Mouse (Mus musculus) MEL (cell line): Measurements from ENCODE around the gene Btk. TPM values are rescaled to one million over a fixed set of nuclear protein-coding genes. Genes with fewer than 3 reads are reported as not detected.

Experiments
- DNase-seq: peaks from one replicate; pipeline ENCODE4 v3.0.0; 2011; ENCODE audit warnings: low read depth, low spot score
- H3K27ac ChIP-seq: 2 replicates; pipeline ENCODE4 v1.5.1; 2012; ENCODE audit warnings: low read depth, mild to moderate bottlenecking, control low read depth, low read length, moderate library complexity; ENCODE audit not compliant: control insufficient read depth
- H3K27me3 ChIP-seq, 2 experiments: fragments of 150-350 bp in 1 of 2; sonication (generic) in 1 of 2; 2 replicates each; pipeline ENCODE4 v1.6.1; 2012; ENCODE audit warnings: low read length in 2 of 2, mild to moderate bottlenecking in 2 of 2, improper control_type of control experiment in 1 of 2, moderate library complexity in 1 of 2; ENCODE audit not compliant: insufficient read depth in 2 of 2, control insufficient read depth in 1 of 2
- H3K36me3 ChIP-seq, 2 experiments: 2 replicates each; pipeline ENCODE4 v1.6.1; 2012 to 2014; ENCODE audit warnings: low read length in 2 of 2, improper control_type of control experiment in 1 of 2, inconsistent platforms in 1 of 2, mild to moderate bottlenecking in 1 of 2; ENCODE audit not compliant: insufficient read depth in 2 of 2, control insufficient read depth in 1 of 2
- H3K4me1 ChIP-seq, 2 experiments: fragments of 150-350 bp in 1 of 2; sonication (generic) in 1 of 2; 2 replicates each; pipeline ENCODE4 v1.6.1; 2012; ENCODE audit warnings: low read length in 2 of 2, improper control_type of control experiment in 1 of 2, mild to moderate bottlenecking in 1 of 2; ENCODE audit not compliant: insufficient read depth in 2 of 2, control insufficient read depth in 1 of 2
- H3K4me3 ChIP-seq, 2 experiments: fragments of 150-350 bp in 1 of 2; sonication (generic) in 1 of 2; 2 replicates each; pipeline ENCODE4 v1.5.1; 2012; ENCODE audit warnings: low read depth in 2 of 2, low read length in 2 of 2, mild to moderate bottlenecking in 2 of 2, moderate library complexity in 2 of 2, control low read depth in 1 of 2, improper control_type of control experiment in 1 of 2; ENCODE audit not compliant: control insufficient read depth in 1 of 2, insufficient read depth in 1 of 2
- H3K79me2 ChIP-seq: 2 replicates; pipeline ENCODE4 v1.6.1; 2012; ENCODE audit warnings: mild to moderate bottlenecking, low read length, moderate library complexity; ENCODE audit not compliant: control insufficient read depth, poor library complexity, insufficient read depth
- H3K9ac ChIP-seq: 2 replicates; pipeline ENCODE4 v1.6.1; 2012; ENCODE audit warnings: low read depth, mild to moderate bottlenecking, control low read depth, low read length, moderate library complexity; ENCODE audit not compliant: control insufficient read depth, poor library complexity, severe bottlenecking
- H3K9me3 ChIP-seq: fragments of 150-350 bp; sonication (generic); replicated peaks from 2 replicates; pipeline ENCODE4 v1.6.1; 2012; ENCODE audit warnings: mild to moderate bottlenecking, low read length, improper control_type of control experiment, moderate library complexity; ENCODE audit not compliant: insufficient read depth
- CHD1 ChIP-seq: IDR thresholded peaks from 2 replicates; pipeline ENCODE4 v1.6.1; 2012; ENCODE audit warnings: low read depth, mild to moderate bottlenecking, inconsistent platforms, low read length, improper control_type of control experiment
- CHD2 ChIP-seq: IDR thresholded peaks from 2 replicates; pipeline ENCODE4 v1.6.1; 2011; ENCODE audit warnings: low read length, improper control_type of control experiment
- ELF1 ChIP-seq: IDR thresholded peaks from 2 replicates; pipeline ENCODE4 v1.6.1; 2014; ENCODE audit warnings: low read depth, mild to moderate bottlenecking, inconsistent platforms, low read length, improper control_type of control experiment, moderate library complexity
- ETS1 ChIP-seq: IDR thresholded peaks from 2 replicates; pipeline ENCODE4 v1.6.1; 2012; ENCODE audit warnings: low read depth, mild to moderate bottlenecking, inconsistent platforms, low read length, improper control_type of control experiment, moderate library complexity
- HCFC1 ChIP-seq: IDR thresholded peaks from 2 replicates; pipeline ENCODE4 v1.6.1; 2012; ENCODE audit warnings: low read depth, mild to moderate bottlenecking, inconsistent platforms, low read length, improper control_type of control experiment, moderate library complexity
- MAX ChIP-seq: IDR thresholded peaks from 2 replicates; pipeline ENCODE4 v1.6.1; 2011; ENCODE audit warnings: low read length, improper control_type of control experiment
- NELFE ChIP-seq: IDR thresholded peaks from 2 replicates; pipeline ENCODE4 v1.6.1; 2011; ENCODE audit warnings: low read depth, low read length, improper control_type of control experiment
- NRF1 ChIP-seq: IDR thresholded peaks from 2 replicates; pipeline ENCODE4 v1.6.1; 2014; ENCODE audit warnings: low read depth, mild to moderate bottlenecking, inconsistent platforms, low read length, improper control_type of control experiment, moderate library complexity; ENCODE audit not compliant: poor library complexity, insufficient read depth, severe bottlenecking
- POLR2AphosphoS2 ChIP-seq: IDR thresholded peaks from 2 replicates; pipeline ENCODE4 v1.6.1; 2011; ENCODE audit warnings: low read length, improper control_type of control experiment
- POLR2AphosphoS5 ChIP-seq: IDR thresholded peaks from 2 replicates; pipeline ENCODE4 v1.6.1; 2012; ENCODE audit warnings: low read depth, borderline replicate concordance, mild to moderate bottlenecking, inconsistent platforms, low read length, moderate library complexity, mixed read lengths
- RAD21 ChIP-seq: IDR thresholded peaks from 2 replicates; pipeline ENCODE4 v1.6.1; 2011; ENCODE audit warnings: mild to moderate bottlenecking, low read depth, low read length, improper control_type of control experiment
- SMC3 ChIP-seq: IDR thresholded peaks from 2 replicates; pipeline ENCODE4 v1.6.1; 2011; ENCODE audit warnings: low read depth, low read length, improper control_type of control experiment
- TAL1 ChIP-seq: IDR thresholded peaks from 2 replicates; pipeline ENCODE4 v1.6.1; 2012; ENCODE audit warnings: mild to moderate bottlenecking, inconsistent platforms, low read length, moderate library complexity, mixed read lengths
- UBTF ChIP-seq: IDR thresholded peaks from 2 replicates; pipeline ENCODE4 v1.6.1; 2012; ENCODE audit warnings: low read depth, mild to moderate bottlenecking, inconsistent platforms, low read length, improper control_type of control experiment, moderate library complexity, borderline replicate concordance; ENCODE audit not compliant: insufficient read depth
- polyA plus RNA-seq, 2 experiments: library from polyadenylated mRNA; stranded (reverse) in 1 of 2; unstranded in 1 of 2; fragments of >175 nt in 1 of 2; fragments of >200 nt in 1 of 2; gene quantifications; 2 replicates each; pipeline versions ENCODE4 v1.2.1 to v1.2.4; 2012; ENCODE audit warnings: low replicate concordance in 2 of 2, low read depth in 1 of 2; ENCODE audit not compliant: insufficient read length in 2 of 2, insufficient read depth in 1 of 2, missing spikeins in 1 of 2
- total RNA-seq: library from RNA; depleted of rRNA; stranded (reverse); fragments of 300-350 nt; gene quantifications from 2 replicates; pipeline ENCODE4 v1.2.3, GENCODE M21; 2012

Btk gene
- total and polyA plus RNA-seq, 3 experiments, result 137 to 327 (median 291) TPM

- Histone ChIP-seq H3K27ac (peak overlapping the region; percentile 45), H3K27me3 (no peaks in the 10 kb centered on the region), H3K9me3 (no peaks in the 10 kb centered on the region), H3K4me3 (peak overlapping the region in 1 of 2 experiments; percentile 15; a peak in 1 of 4 replicates), H3K79me2 (peaks cover 42% of the 10 kb centered on the region), H3K36me3 (peaks cover 18 to 35% of the 10 kb centered on the region in 2 experiments), H3K4me1 (peaks cover 7 to 12% of the 10 kb centered on the region in 2 experiments; a peak in 3 of 4 replicates), H3K9ac (peak overlapping the region; percentile 69; the same call in 1 of the 2 replicates)
- no peak for DNase-seq
- TF ChIP-seq HCFC1 (no peak), SMC3 (no peak), TAL1 (no peak), POLR2AphosphoS5 (no peak), CHD1 (no peak), POLR2AphosphoS2 (no peak), ELF1 (no peak), NRF1 (no peak), ETS1 (no peak), RAD21 (no peak)
Measured at GRCm38 (mm10) chrX:134588261-134588660, 4.9 kb upstream of the Btk start.

- Histone ChIP-seq H3K79me2 (peaks cover 59% of the 10 kb centered on the region), H3K4me3 (peak overlapping the region; percentile 59 to 70), H3K9ac (peak overlapping the region; percentile 69), H3K4me1 (peaks cover 7 to 12% of the 10 kb centered on the region in 2 experiments; a peak in 3 of 4 replicates), H3K27ac (peak overlapping the region; percentile 84), H3K9me3 (no peaks in the 10 kb centered on the region), H3K36me3 (peaks cover 18 to 35% of the 10 kb centered on the region in 2 experiments), H3K27me3 (no peaks in the 10 kb centered on the region)
- peak; percentile 52 for DNase-seq
- TF ChIP-seq CHD2, result no peak
- TF ChIP-seq MAX, result no peak
- TF ChIP-seq NELFE, result no peak
- no peak for TF ChIP-seq ELF1
- TF ChIP-seq UBTF, result no peak
- TF ChIP-seq HCFC1, result no peak
Measured at GRCm38 (mm10) chrX:134586447-134586846, 3.1 kb upstream of the Btk start.
